Mouse (Mus musculus) A20 (cell line): ENCODE data around the gene Hexa.

ENCODE experiments used
- DNase-seq: peaks from one replicate; pipeline ENCODE4 v3.0.0-alpha.2; 2011; ENCODE audit warnings: low read depth, low spot score

The Hexa gene

DNA sequence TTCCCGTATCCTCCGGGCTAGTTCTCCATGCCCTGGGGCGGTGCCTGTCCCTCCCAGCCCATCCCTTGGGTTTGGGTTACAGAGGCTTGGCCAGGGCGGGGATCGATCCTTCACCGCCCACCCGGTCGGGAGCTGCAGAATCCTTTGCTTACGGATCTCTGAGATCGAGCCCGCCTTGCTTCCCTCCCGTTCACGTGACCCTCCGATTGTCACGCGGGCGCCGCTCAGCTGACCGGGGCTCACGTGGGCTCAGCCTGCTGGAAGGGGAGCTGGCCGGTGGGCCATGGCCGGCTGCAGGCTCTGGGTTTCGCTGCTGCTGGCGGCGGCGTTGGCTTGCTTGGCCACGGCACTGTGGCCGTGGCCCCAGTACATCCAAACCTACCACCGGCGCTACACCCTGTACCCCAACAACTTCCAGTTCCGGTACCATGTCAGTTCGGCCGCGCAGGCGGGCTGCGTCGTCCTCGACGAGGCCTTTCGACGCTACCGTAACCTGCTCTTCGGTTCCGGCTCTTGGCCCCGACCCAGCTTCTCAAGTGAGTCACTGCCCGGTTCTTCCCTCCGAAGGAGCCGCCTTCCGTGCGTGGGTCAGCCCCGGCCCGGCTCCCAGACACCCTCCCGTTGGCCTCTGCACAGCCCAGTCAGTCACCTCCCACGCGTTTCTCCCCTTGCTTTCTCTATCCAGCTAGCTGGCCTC, at the start of gene Hexa, which contains the start of gene Tmem202:
Gene Hexa (plus strand): TSS at position 100 of the 697 bp plus-strand sequence.
Gene Tmem202 (minus strand): TSS at position 407 of the 697 bp plus-strand sequence.
- DNase-seq: peak; percentile 88

DNA sequence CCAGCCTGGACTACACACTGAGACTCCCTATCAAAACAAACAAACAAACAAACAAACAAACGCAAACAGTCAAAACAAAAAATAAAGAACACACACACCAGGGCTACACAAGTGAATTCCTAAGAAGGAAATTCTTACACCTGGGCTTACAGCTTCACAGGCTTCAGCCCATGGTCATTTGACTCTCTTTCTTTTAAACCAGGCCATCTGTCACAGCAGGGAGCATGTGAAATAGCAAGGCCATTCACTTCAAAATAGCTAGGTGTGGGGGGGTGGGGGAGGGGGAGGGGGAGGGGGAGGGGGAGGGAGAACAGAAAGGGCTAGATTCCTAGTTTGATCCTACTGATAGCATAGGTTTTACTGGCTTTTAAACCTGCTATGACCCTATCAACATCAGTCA, 31.2 kb upstream of the Hexa start:
- no peak for DNase-seq

DNA sequence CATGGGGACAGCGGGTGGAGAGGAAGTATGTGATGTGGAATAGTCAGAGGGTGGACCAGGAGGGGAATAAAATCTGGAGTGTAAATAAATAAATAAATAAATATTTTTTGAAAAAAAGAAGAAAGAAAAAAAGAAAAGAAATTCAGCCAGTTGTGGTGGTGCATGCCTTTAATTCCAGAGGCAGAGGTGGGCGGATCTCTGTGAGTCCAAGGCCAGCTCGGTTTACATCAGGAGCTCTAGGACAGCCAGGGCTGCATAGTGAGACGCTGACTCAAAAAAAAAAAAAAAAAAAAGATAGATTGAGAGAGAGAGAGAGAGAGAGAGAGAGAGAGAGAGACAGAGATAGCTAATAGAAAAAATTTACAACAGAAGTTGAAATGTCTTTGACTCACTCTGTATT, 27.0 kb upstream of the Hexa start:
- no peak for DNase-seq

DNA sequence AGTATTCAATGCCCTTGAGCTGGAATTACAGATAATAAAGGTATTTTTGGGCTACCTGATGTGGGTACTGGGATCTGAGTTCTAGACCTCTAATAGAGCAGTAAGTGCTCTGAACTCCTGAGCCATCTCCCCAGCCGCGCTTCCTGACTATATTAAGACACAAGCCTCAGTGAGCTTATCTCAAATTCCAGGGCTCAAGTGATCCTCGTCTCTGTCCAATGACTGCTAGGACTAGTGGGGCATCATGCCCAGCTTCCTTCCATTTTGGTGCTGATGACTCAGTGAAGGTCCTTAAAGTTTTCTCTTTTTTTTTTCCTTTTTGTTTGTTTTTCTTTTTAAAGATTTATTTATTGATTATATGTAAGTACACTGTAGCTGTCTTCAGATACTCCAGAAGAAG, 24.3 kb upstream of the Hexa start:
- no peak for DNase-seq

DNA sequence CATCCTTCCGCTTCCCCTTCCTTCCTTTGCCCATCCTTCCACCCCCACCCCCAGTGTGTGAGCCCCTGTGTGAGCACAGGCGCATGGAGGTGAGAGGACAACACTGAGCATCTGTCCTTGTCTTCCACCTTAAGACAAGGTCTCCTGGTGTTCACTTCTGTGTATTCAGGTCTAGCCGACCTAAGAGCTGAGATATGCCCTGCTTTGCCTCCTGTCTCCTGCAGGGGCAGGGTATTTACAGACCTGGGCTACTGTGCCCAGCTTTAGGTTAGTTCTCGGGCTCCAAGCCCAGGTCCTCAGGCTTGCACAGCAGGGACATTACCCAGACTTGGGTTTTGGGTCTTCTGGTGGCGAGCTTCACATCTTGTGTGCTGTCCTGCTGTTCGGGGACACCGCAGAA, 22.2 kb upstream of the Hexa start:
- DNase-seq: peak; percentile 21

DNA sequence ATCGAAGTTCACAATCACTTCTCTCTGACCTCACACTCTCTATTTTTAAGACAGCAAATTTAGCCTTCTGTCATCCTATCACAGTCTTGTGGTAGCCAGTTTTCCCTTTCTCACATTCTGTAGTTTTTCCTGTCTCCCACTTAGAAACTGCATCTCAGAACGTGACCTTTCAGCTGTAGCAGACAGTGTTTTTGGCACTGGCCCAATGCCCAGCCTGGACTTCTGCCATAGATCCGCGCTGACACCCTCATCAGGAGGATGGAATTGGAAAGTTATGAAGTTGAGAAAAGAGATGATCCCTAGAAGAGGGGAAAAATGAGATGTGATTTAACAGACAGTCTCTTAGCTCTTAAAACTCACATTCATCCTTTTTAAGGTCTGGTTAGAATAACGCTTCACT, 20.4 kb upstream of the Hexa start:
- no peak for DNase-seq

DNA sequence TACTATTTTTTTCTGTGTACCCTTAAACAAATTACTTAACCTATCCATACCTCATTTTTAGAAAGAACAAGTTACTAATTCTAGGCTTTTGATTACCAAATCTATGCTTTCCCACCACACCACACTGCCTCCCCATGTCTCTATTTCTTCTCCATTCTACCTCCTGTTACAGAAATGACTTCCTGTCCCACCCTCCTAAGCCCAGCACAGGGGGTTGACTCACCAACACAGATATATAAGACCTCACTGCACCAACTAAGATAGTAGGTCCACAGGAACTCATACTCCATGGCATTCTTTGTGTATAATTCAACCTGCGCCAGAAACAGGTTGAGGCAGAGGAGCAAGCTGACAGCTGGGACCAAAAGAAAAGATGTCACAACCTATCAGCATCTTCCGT, 19.9 kb upstream of the Hexa start:
- DNase-seq: no peak

DNA sequence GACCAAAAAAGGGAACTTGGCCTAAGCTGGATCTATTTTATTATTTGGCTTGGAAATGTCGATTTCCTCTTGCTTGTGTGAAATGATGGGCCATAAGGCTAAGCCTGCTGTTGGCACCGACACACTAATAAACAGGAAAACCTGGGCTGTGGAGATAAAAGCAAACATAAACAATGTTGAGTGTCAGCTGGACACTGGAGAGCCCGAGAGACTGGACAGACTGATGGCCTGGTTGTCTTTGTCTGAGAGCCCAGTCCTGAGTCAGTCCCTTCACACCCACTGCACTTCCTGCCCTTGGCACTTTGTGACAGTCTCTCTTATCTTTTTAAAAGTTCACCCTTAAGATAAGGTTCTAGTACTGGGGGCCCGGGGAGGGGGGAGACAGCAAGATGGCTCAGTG, 16.4 kb upstream of the Hexa start:
- no peak for DNase-seq

DNA sequence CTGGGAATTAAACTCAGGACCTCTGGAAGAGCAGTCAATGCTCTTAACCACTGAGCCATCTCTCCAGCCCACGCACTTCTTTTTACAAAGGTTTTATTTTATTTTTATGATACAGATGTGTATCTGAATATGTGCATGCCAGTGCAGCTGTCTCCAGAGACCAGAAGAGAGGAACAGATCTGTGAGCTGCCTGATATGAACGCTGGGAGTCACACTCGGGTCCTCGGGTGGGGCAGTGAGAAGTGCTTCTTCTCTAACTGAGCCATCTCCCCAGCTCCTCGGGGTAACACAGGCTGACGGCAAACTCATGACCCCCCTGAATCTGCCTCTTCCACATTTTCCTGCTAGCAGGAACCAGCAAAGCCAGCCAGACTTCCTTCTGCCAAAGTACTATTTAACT, 12.6 kb upstream of the Hexa start:
- DNase-seq: no peak

DNA sequence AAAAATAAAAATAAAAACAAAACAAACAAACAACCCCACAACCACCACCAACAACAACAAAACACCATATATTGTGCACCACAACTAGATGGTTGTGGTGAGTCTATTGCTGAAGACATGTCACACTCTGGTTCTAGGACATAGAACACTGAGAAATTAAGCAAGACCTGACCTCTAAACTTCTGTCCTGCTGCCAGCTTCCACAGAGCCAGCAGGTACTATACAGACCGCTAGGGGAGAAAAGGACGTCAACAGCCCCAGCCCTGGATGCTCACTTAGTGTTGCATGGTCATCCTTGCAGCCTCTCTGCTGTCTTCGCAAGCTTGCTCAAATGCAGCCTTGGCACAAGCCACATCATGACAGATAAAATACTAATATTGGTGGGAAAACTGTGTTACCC, 11.8 kb upstream of the Hexa start:
- DNase-seq: no peak

DNA sequence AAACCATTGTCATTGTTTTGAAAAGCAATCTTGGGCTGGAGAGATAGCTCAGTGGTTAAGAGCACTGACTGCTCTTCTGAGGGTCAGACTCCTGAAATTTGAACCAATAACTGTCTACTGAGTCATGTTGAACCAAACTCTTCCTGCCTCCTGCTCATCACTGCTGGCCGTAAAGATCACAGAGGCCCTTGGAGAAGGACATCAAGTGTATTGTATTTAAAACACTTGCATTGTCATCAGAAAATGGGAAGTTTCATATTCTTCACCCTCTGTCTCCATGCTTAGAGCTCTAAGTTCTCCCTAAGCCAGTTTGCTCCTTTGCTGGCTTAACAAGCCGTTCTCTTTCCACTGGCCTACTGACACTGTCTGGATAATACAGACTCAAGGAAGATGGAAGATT, 11.1 kb upstream of the Hexa start:
- no peak for DNase-seq

DNA sequence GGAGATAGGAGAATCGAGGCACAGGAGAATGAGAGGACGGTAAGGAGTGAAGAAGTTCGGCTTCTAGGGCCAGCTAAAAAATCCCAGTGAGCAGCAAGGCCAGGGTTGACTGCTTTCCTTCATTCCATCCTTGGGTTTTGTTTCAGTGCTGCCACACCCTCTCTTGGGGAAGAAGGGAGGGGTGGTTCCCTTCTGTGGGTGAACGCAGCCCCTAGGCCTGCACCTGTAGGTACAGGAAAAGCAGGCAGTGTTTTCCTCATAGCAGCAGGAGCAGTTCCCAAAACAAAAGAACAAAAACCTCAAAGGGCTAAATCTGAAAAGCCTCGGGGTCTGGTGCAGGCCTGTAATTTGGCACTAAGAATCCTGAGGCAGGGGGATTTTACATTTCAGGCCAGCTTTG, 7.7 kb upstream of the Hexa start:
- DNase-seq: no peak

DNA sequence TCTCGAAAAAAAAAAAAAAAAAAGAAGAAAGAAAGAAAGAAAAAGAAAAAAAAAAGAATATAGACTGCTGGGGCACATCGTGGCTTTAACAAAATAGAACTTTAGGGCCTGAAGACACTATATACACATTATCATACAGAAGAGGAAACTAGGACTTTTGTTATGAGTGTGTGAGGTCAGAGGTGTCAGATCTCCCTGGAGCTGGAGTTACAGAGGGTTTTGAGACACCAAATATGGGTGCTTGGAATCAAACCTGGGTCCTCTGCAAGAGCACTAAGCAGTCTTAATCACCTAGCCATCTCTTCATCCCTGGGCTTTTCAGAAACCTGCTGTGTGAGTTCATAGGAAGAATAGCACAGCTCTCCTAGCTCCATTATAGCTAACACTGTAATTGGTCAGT, 5.9 kb upstream of the Hexa start:
- peak; percentile 58 for DNase-seq

DNA sequence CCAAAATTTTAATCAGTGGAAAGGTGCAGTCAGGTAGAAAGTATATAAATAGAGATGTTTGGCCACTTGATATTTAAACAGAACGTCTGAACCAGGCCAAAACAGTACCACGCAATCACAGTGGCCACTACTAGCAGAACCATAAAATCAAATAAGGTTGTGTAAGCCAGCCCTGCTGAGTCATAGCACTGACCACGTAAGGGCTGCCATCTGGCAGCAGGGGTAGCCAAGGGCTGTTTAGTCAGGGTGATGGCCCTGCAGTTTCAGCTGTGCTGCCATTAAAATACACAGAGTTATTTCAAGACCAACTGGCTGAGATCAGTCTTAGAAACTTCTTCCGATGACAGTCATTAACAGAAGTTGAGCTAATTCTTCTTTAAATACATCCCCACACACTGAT, 5.5 kb upstream of the Hexa start:
- DNase-seq: peak; percentile 56

DNA sequence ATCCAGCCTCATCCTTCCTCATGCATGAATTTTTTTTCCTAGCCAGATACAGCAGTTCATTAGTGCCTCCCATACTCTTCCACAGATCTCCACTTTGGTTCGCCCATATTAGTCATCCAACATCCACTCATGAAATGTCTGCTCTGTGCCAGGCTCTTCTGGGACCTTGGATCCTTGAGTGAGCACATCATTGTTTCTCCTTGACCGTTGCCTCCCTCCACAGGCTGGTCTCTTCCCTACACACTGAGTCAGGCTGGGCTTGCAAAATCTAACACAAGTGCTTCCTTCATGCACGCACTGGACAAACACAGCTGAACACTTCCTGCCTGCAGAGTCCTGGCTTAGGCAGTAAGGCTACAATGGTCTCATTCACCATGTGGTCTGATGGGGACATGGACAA, 1.7 kb upstream of the Hexa start:
- no peak for DNase-seq

DNA sequence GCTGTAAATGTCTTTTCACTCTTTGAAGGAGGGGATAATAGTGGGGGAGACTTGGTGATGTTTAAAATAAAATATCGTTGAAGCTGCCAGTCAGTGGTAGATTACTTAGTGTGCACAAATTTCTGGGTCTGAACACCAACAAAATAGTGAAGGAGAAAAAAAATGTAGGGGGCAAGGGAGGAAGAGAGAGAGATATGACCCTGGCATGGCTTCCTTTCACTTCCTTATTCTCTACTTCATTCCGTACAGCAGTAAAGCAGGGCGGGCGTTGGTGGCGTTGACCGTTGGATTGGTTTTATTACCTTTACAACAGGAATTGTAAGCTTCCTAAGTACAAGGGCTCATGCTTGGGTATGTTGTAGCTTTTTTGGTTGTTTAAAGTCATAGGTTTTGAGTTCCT, 2.3 kb downstream of the Hexa start:
- DNase-seq: peak; percentile 74

DNA sequence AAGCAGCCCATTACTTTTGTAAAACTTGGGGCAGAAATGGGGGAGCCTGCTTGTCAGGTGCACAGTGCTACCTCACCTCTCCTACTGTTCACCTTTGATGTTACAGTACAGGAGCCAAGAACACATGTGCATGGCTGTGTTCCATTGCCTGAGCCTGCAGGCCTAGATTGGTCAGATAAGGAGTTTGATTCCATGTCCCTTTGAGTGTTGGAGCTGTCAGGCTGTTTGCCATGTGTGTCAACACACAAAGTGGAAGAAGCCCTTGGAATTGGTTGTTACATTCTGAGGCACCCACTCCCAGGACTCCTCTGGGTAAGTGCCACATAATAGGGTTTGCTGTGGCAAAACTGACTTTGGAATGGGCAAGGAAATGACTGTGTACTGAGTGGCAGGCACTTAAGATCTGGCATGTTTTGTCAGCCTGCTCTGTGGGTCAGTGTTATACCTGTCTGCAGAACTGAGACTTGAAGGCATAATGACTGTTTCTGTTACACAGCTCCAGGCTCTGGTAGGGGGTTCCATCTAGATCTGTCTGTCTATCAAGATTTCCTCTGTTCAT, 3.5 kb downstream of the Hexa start:
- DNase-seq: no peak

DNA sequence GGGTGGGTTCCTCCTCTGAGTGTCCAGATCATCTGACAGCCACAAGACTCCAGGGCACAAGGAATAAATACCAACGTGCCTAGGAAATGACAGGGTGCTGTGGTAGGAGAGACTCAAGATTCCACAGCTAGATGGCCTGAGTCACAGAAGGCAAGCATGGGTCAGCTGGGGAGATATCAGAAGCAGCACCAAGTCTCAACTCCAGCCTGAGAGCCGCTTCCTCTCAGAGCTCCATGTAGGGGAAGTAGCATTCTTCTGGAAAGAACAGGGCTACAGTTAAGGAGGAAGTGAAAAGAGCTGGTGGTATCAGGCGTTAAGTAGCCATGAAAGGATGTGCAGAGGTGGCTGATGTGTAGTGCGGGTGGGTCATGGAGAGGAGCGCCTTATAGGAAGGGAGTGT, 5.4 kb downstream of the Hexa start:
- DNase-seq: peak; percentile 39

DNA sequence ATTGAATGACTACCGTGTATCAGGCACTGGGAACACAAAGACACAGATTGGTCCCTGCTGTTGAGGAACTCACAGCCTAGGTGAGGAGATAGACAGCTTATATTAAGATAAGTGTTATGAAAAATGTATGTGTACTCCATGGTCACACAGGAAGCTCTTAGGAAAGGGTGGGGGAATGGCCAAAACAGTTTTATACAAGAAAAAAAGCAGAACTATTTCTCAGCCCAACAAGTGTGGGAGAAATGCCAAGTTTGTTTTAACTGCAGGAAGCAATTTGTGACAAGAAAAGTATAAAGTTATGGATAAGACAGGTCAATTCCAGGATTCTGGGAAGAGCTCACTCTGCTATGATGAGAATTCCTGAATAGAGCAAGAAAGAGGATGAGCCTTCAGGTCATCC, 8.5 kb downstream of the Hexa start:
- no peak for DNase-seq

DNA sequence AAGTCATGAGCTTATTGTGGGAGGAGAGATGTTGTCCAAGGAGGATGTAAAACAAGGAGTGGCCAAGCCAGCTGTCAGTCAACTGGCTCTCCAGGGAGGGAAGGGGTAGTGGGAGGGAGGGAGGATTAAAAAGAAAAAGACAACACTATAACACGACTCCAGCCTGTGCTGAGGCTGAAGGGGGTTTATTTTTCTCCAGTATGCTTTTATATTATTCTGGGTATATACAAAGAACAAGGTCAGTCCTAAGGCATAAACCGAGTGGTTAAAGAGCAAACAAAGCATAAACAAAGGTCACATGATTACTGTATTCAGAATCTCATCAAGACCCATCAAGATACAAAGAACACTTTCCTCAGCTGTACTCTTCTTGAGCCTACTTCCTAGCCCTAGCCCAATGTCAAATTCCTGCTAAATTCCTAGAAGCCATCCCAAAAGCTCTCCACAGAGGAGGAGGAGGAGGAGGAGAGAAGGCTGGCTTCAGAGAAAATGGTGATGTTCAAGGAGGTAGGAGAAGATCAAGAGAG, 9.7 kb downstream of the Hexa start:
- DNase-seq: no peak

DNA sequence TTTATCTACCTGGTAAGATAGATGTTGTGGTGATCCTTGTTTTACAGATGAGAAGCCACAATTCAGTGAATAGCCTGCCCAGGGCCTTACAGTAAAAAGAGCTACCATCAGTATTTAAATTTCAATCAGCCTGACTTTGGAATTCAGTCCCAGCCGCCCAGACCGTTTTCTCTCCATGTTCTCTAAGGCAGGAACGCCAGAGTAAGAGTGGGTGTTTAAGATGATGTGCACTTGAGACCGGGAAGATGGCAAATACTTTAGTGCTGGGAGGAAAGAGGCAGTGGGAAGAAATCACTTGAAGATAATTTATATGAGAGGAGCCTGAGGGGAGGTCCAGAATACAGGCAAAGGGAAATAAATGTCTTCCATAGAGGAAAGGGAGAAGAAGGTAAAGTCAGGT, 10.7 kb downstream of the Hexa start:
- no peak for DNase-seq

DNA sequence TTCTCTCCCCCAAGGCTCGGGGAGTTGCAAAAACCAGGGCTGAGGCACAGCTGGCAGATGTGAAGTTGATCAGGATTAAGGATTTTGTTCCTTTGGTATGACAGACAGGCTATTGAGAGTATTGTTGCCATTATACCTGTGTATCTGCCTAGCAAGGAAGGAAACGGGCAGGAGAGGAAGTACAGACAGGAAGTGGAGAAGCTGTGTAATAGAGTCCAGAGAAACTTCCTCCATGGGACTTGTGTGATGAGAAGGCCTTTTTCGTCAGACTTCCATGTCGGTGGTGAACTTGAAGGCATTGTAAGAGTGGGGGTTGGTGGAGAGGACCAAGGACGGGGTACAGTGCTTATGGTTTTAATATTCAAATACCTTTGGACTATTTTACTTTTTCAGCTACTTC, 11.7 kb downstream of the Hexa start:
- DNase-seq: no peak

DNA sequence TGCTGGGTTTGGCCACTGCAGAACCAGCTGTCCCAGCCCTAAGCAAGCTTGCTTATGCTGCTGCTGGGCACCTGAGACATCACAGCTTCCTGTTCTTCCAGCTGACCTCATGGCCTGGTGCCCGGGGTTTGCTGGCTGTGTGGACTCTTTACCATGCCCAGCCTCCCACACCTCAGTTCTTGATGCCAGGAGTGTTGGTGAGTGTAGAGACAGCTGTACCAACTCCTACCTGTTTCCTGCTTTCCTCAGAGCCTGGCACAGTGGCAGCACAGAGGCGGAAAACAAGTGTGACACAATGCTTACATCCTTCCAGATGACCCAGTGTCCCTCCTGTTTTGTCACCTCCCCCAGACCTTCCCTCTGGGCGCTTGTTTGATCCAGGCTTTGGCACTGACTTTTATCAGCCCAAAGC, 12.3 kb downstream of the Hexa start:
- no peak for DNase-seq

DNA sequence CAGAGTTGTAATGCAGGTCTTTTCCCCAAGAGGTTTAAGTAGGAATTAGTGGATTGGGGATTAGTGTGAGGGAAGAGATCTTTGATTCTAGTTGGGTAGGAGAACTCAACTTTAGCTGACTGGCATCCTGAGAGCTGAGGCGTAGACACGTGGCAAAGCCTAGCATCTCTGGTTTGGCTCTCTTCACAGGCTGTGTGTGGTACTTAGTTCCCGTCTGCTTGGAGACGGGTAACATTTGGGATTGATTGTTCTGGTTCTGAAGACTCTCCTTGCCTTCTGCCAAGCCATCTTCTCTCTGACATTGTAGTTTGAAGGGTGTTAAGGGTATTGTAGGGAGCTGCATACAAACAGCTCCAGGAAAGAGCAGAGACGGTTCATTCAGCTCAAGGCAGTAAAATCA, 13.3 kb downstream of the Hexa start:
- no peak for DNase-seq
